Mouse (Mus musculus): ENCODE results near the gene Tmem170b. TPM values are rescaled to one million over a fixed set of nuclear protein-coding genes. Genes with fewer than 3 reads are reported as not detected.
A peak's percentile ranks its signal among the peaks of the same experiment; 100 is the strongest.

Tmem170b gene
- polyA plus RNA-seq, 1 experiment from 2014 or later = 31.4 TPM

DNA sequence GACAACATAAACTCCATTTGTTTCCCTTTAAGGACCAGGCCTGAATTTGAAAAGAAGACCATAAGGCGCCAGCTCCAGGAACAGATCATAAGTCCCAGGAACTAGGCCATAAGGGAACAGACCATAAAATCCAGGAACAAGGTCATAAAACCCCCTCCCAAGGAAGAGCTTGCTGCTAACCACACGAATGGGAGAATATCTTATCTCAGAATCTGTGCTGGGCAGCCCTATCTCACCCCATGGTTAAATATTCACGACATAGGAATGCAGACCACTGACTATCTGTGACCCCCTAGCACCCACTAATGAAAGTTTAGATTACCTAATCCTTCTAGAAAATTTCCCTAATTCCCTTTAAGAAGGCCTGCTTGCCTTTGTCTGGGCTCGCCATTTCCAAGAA, 20.8 kb upstream of the Tmem170b start:
- H3K36me3 ChIP-seq = no peaks in the 10 kb centered on the region
- WGBS = 80% methylated on average over 4 of the region's 4 CpGs
- ATAC-seq (ENCODE audit: low read depth) = no peak
- no peak overlapping the region for H3K9ac ChIP-seq
- no peak overlapping the region for H3K4me2 ChIP-seq
- H3K27me3 ChIP-seq = no peaks in the 10 kb centered on the region
- H3K27ac ChIP-seq (replicated peaks) = no peak overlapping the region
- H3K9me3 ChIP-seq = no peaks in the 10 kb centered on the region
- no peak overlapping the region for H3K4me3 ChIP-seq
- H3K4me1 ChIP-seq (replicated peaks) = no peaks in the 10 kb centered on the region

DNA sequence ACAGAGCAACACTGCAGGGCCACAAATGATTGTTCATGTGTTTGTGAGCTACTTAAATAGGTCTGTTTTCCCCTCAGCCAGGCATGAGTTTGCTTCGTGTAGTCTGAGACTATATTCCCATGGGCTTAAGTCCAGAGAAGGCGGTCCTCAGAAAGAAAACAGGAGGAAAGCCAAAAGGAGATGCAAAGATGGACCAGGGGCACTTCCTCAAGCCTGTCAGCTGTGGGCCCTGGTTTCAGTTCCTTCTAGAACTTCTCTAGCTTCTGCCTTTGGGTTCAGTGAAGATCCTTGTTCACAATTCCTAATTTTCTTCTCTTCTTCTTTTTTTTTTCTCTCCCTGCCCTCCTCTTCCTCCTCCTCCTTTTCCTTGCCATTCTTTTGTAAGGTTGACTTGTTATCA, 9.0 kb upstream of the Tmem170b start:
- no peak overlapping the region for H3K4me2 ChIP-seq
- 71% methylated on average over 2 of the region's 2 CpGs for WGBS
- H3K27ac ChIP-seq (replicated peaks) = no peak overlapping the region
- H3K36me3 ChIP-seq = no peaks in the 10 kb centered on the region
- no peak overlapping the region for H3K4me3 ChIP-seq
- no peaks in the 10 kb centered on the region for H3K27me3 ChIP-seq
- H3K4me1 ChIP-seq (replicated peaks) = no peaks in the 10 kb centered on the region
- H3K9ac ChIP-seq = no peak overlapping the region
- no peak for ATAC-seq (ENCODE audit: low read depth)
- no peaks in the 10 kb centered on the region for H3K9me3 ChIP-seq

DNA sequence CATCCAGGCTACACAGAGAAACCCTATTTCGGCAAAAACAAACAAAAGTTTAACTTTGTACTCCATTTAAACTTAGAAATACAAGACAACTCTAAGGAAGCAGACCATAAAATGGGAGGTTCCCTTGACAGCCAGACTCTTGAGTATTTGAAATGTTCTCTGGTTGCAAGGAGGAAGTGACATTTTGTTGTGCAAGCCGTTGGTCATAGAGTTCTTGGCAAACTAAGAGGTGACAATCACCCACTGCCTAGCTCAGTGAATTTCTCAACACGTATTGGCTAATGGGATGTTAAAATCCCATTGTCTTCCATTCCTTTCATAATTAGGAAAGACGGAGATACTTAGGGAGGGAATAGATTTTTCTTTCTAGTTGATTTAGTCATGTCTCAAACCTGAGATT, 5.7 kb upstream of the Tmem170b start:
- Histone ChIP-seq H3K4me2 (no peak overlapping the region), H3K9me3 (no peaks in the 10 kb centered on the region), H3K36me3 (no peaks in the 10 kb centered on the region), H3K9ac (no peak overlapping the region), H3K4me1 (replicated peaks) (no peaks in the 10 kb centered on the region; the same call in 1 of the 2 replicates), H3K4me3 (no peak overlapping the region), H3K27me3 (no peaks in the 10 kb centered on the region), H3K27ac (replicated peaks) (no peak overlapping the region)
- WGBS = 83% methylated on average over 4 of the region's 4 CpGs
- no peak for ATAC-seq (ENCODE audit: low read depth)

DNA sequence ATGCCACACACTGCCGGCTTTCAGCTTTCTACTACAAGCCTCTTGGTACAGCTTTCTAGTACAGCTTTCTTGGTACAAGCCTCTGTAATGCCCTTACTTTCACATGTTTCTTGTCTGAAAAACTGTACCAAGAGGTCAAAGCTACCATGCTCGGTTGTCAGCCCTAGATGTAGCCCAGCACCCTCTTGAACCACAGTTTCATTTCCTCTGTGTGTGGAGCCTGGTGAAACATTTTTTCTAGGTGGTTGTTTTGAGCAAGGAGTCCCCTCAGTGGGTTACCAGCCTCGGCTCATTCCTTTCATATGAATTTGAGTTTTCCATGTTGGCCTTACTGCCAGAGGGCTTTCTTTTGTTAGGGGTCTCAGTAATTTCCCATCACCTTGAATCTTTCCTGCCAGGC, 4.7 kb upstream of the Tmem170b start:
- Histone ChIP-seq H3K4me3 (no peak overlapping the region), H3K27ac (replicated peaks) (no peak overlapping the region), H3K27me3 (no peaks in the 10 kb centered on the region), H3K4me2 (no peak overlapping the region), H3K9ac (no peak overlapping the region), H3K4me1 (replicated peaks) (no peaks in the 10 kb centered on the region; the same call in 1 of the 2 replicates), H3K36me3 (no peaks in the 10 kb centered on the region), H3K9me3 (no peaks in the 10 kb centered on the region)
- ATAC-seq (ENCODE audit: low read depth) = no peak
- 87% methylated on average over 3 of the region's 3 CpGs for WGBS

DNA sequence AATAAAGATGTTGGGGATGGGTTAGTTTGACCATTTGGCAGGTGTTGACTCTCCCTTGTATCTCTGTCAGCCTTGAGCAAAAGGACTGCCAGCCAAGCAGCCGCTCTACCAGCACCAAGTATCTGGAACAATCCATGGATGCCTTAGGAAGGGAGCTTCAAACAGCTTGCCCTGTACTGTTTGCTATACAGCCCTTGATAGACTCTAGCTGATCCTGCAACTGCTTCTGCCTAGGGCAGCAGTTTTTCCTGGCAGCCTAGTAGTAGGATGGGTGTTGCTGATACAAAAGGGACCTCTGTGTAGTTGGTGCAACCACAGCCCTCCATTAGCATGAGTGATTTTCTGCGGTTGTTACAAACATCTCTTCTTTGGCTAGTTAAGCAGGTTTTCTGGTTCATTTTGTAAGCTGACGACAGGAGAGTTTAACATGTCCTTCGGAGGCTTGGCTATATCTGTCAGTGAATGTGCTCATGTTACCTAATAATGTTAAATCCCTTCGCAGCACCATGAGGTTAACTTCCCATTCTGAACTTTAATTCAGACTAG, 1.7 kb upstream of the Tmem170b start:
- peaks cover 26% of the 10 kb centered on the region for H3K4me1 ChIP-seq (replicated peaks)
- H3K9me3 ChIP-seq = no peaks in the 10 kb centered on the region
- no peak overlapping the region for H3K4me3 ChIP-seq
- no peak overlapping the region for H3K9ac ChIP-seq
- no peaks in the 10 kb centered on the region for H3K36me3 ChIP-seq
- H3K27me3 ChIP-seq = no peaks in the 10 kb centered on the region
- no peak overlapping the region for H3K27ac ChIP-seq (replicated peaks)
- WGBS = 79% methylated on average over 5 of the region's 5 CpGs
- ATAC-seq (ENCODE audit: low read depth) = no peak
- no peak overlapping the region for H3K4me2 ChIP-seq

DNA sequence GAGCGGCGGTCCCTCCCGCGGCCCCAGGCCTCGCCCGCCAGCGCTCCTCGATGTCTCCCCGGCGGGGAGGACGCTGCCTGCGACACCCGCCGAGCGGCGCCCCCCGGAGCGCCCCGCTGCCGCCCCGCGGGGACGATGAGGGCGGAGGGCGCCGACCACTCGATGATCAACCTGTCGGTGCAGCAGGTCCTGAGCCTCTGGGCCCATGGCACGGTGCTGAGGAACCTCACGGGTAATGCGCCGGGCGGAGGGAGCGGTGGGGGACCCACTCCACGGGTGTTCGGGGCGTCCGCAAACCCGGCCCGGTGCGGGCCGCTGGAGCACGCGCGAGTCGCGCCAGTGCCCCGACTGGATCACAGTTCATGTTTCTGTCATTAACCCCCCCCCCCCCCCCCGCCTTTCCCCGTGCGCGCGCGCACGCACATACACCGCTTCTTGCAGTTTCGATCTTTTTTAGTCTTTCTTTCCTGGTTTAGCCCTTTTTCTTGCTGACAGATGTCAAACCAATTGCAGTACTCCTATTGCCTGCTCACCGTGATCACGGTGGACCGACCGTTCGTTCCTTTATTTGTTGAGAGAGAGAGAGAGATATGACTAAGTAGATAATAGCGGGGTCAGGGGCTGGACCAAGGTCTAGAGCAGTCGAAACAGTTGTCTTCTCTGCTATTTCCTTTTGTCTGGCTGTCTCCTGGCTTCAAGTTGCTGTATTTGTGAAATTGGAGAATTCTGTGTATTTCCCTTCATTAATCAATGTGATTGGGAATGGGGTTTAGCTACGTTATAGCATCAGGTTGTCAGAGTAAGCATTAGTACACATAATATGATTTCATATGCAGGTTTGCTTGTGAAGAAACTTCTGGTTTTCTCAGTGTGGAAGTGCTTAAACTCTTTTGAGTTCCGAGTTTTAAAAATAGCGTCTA, 634 bp downstream of the Tmem170b start:
- Histone ChIP-seq H3K27ac (replicated peaks) (peak overlapping the region; percentile 94), H3K4me3 (peak overlapping the region; percentile 92), H3K4me1 (replicated peaks) (peaks cover 32% of the 10 kb centered on the region), H3K36me3 (no peaks in the 10 kb centered on the region), H3K9me3 (no peaks in the 10 kb centered on the region), H3K9ac (peak overlapping the region; percentile 99), H3K27me3 (no peaks in the 10 kb centered on the region), H3K4me2 (peak overlapping the region; percentile 65)
- 2% methylated on average over 64 of the region's 67 CpGs for WGBS
- ATAC-seq (ENCODE audit: low read depth) = peak; percentile 64

DNA sequence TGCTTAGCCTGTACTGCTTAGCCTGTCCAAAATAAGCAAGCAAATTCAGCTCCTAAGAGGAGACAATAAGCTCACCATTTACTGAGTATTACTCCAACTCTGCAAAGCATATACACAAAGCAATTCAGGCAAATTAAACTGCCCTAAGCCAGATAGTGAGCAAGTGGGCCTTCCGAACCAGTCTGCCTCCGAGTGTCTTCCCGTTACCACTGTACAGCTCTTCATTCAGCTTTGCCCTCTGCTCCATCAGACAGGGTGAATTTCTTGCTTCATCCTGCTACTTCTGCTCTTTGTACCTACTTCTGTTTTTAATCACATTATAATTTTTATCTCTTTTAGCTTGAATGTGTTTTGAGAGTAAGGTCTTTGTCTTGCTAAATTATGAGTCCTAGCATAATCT, 1.9 kb downstream of the Tmem170b start:
- H3K36me3 ChIP-seq = no peaks in the 10 kb centered on the region
- peak overlapping the region; percentile 65 for H3K4me2 ChIP-seq
- H3K9me3 ChIP-seq = no peaks in the 10 kb centered on the region
- no peak overlapping the region for H3K27ac ChIP-seq (replicated peaks)
- peaks cover 32% of the 10 kb centered on the region for H3K4me1 ChIP-seq (replicated peaks)
- H3K9ac ChIP-seq = peak overlapping the region; percentile 99
- peak overlapping the region; percentile 92 for H3K4me3 ChIP-seq
- H3K27me3 ChIP-seq = no peaks in the 10 kb centered on the region
- 50% methylated on average over 3 of the region's 3 CpGs for WGBS
- no peak for ATAC-seq (ENCODE audit: low read depth)

DNA sequence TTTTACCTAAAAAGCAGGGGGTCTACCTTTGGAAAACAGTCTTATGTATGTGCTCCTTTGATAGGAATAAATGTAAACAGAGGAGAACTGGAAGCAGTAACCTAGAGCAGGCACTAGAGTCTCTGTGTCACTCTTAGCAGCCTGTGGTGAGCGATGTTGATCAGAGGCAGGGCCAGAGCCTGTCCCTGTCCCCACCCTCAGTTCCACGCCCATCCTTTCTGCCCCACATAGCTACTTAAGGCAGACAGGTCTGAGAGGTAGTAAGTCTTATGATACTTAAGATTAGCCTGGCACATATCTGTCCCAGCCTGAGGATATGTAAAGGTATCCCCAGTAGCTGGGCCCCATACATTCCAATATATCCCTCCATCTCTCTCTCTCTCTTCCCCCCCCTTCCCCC, 2.9 kb downstream of the Tmem170b start:
- Histone ChIP-seq H3K4me2 (peak overlapping the region; percentile 1; the same call in 1 of the 2 replicates), H3K4me3 (no peak overlapping the region)
- ATAC-seq (ENCODE audit: low read depth) = no peak

DNA sequence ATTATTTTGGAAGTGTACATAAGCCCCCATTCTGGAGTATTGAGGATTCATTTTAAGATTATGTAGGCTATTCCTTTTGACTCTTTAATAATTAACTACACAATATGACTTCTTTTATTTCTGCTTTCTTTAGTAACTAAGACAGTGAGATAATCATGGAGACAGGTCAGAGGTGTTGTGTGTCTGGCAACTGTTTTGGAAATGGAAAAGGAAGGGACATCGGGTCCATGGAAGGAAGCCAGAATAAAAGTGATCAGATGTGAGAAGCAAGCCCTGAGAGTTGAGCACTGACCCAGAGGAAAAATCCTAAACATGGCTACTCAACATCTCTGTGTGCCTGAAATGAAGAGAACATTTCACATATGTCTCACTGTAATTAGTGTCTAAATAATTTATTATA, 5.3 kb downstream of the Tmem170b start:
- no peak for ATAC-seq (ENCODE audit: low read depth)
- WGBS = 93% methylated on average over 1 of the region's 1 CpGs

More for the DNA sequence above, 2.9 kb downstream of the Tmem170b start:
- no peaks in the 10 kb centered on the region for H3K36me3 ChIP-seq
- WGBS = 64% methylated on average over 2 of the region's 2 CpGs
- 0 out of 2 replicates have a peak overlapping the region, but pooled peaks have one; percentile 26 for H3K9ac ChIP-seq
- peaks cover 32% of the 10 kb centered on the region for H3K4me1 ChIP-seq (replicated peaks)
- H3K9me3 ChIP-seq = no peaks in the 10 kb centered on the region
- no peaks in the 10 kb centered on the region for H3K27me3 ChIP-seq
- H3K27ac ChIP-seq (replicated peaks) = no peak overlapping the region

DNA sequence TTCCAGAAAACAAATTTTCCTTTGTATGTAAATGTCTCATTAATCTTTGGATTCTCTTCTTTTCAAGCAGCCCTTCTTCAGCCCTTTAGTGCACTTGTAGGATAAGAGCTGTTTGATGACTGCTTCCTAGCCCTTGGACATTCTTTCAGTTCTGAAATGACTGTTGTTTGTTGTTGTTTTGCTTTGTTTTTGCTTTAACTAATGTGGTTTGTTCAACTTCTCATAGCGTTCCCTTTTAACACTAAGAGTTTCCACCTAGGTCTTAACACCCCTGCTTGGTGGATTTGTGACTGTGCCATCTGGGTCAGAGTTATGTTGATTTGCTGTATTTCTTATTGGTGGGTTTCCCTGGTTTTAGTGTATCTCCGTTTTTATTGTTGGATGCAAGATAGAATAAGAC, 8.8 kb downstream of the Tmem170b start:
- 88% methylated on average over 2 of the region's 2 CpGs for WGBS
- no peaks in the 10 kb centered on the region for H3K27me3 ChIP-seq
- H3K4me1 ChIP-seq (replicated peaks) = peaks cover 8% of the 10 kb centered on the region; the same call in 1 of the 2 replicates
- no peak overlapping the region for H3K9ac ChIP-seq
- no peaks in the 10 kb centered on the region for H3K36me3 ChIP-seq
- H3K9me3 ChIP-seq = no peaks in the 10 kb centered on the region
- H3K27ac ChIP-seq (replicated peaks) = no peak overlapping the region
- H3K4me2 ChIP-seq = no peak overlapping the region
- no peak for ATAC-seq (ENCODE audit: low read depth)
- H3K4me3 ChIP-seq = no peak overlapping the region

More for the DNA sequence above, 5.3 kb downstream of the Tmem170b start:
- Histone ChIP-seq H3K4me3 (no peak overlapping the region), H3K36me3 (no peaks in the 10 kb centered on the region), H3K27ac (replicated peaks) (no peak overlapping the region), H3K9me3 (no peaks in the 10 kb centered on the region), H3K4me1 (replicated peaks) (peaks cover 39% of the 10 kb centered on the region), H3K27me3 (no peaks in the 10 kb centered on the region), H3K9ac (no peak overlapping the region), H3K4me2 (no peak overlapping the region)

DNA sequence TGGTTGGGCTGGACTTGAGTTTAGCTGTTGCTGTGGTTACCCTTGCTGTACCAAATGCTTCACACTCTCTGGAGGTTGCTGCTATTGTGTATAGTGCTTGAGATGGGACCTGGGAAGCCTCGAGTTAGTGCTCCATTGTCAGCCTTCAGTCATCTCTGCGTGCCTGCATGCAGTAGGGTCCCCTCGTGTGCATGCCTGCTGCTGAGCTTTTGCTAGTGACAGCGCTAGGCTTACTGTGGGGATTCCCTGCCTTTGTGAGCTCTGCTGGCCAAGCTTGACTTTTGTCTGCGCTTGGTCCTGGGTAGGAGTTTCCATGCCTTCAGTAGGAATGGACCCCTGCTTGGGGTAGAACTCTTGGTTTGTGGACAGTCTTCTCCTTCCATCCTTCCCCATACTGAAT, 9.3 kb downstream of the Tmem170b start:
- no peak for ATAC-seq (ENCODE audit: low read depth)
- 51% methylated on average over 5 of the region's 5 CpGs for WGBS
- no peaks in the 10 kb centered on the region for H3K36me3 ChIP-seq

DNA sequence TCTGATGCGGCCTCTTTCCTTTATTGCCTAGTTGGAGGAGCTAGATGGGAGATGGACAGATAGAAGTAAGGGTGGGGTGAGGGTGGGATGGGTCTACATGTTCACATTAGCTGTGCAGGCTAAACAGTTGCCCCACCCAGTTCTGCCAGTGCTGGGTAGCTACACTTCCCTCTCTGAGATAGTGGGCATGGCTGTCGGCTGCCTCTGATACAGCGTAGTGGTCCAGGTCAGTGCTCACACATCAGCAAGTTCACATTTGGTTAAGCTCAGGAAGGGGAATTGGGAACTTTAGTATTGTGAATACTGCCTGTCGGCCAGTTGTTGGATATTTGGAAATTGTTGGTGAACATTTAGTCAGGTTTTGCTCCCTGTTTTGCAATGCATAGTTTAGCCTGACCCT, 13.8 kb downstream of the Tmem170b start:
- H3K9ac ChIP-seq = no peak overlapping the region
- no peak overlapping the region for H3K27ac ChIP-seq (replicated peaks)
- ATAC-seq (ENCODE audit: low read depth) = no peak
- no peak overlapping the region for H3K4me2 ChIP-seq
- H3K9me3 ChIP-seq = no peaks in the 10 kb centered on the region
- no peaks in the 10 kb centered on the region for H3K27me3 ChIP-seq
- no peak overlapping the region for H3K4me3 ChIP-seq
- WGBS = 94% methylated on average over 4 of the region's 4 CpGs
- H3K36me3 ChIP-seq = no peaks in the 10 kb centered on the region
- peaks cover 11% of the 10 kb centered on the region; the same call in 1 of the 2 replicates for H3K4me1 ChIP-seq (replicated peaks)

More for the DNA sequence above, 9.3 kb downstream of the Tmem170b start:
- Histone ChIP-seq H3K4me3 (no peak overlapping the region), H3K9me3 (no peaks in the 10 kb centered on the region), H3K27me3 (no peaks in the 10 kb centered on the region), H3K4me2 (no peak overlapping the region), H3K27ac (replicated peaks) (no peak overlapping the region), H3K9ac (no peak overlapping the region), H3K4me1 (replicated peaks) (peaks cover 8% of the 10 kb centered on the region; the same call in 1 of the 2 replicates)

Measured in neural tube, embryonic 13.5 days (tissue).